9 mouse cellular contexts compared by ENCODE assay signal in genomic region chr11:49244595-49244930, GRCm38 (mm10). TPM values are rescaled to one million over a fixed set of nuclear protein-coding genes. Genes with fewer than 3 reads are reported as not detected.
DNase-seq lines count a peak whose midpoint lies in the region; ATAC-seq and TF ChIP-seq lines count a peak whose summit lies in the region.
"Had no signal": no experiment of that assay in that cellular context is flagged by ENCODE, and none has a peak within 500 bp of the region (broad histone marks: within the 10 kb centered on the region; RNA-seq: fewer than 3 reads in every experiment).

No protein-coding gene starts in this region.

- no peaks in the 10 kb centered on the region for H3K9me3 ChIP-seq in heart, embryonic 13.5 days
- no peaks in the 10 kb centered on the region for H3K9me3 ChIP-seq in E14TG2a.4 (ENCODE audit: low read length)
- no peaks in the 10 kb centered on the region for H3K9me3 ChIP-seq in forebrain, embryonic 12.5 days
- H3K9me3 ChIP-seq in liver, embryonic 14.5 days (ENCODE audit: control insufficient read depth, low read length): no peaks in the 10 kb centered on the region

- H3K9ac ChIP-seq in heart, embryonic 13.5 days: peak overlapping the region; percentile 87
- peak overlapping the region; percentile 60 for H3K9ac ChIP-seq in forebrain, embryonic 12.5 days
- peak overlapping the region; percentile 70 for H3K9ac ChIP-seq in liver, embryonic 14.5 days (replicated peaks)

- no peak for DNase-seq in heart, adult 18-20 months
- DNase-seq in liver, embryonic 14.5 days (ENCODE audit: low read depth in 3 of 3, low spot score in 3 of 3): no peak
- DNase-seq in right cerebral cortex, postnatal 36 days (ENCODE audit: low spot score in 2 of 2): no peak
- DNase-seq in testis, postnatal 10 days (ENCODE audit: low spot score): no peak
- no peak for DNase-seq in gastrocnemius, postnatal 36 days

- peak overlapping the region; percentile 63 for H3K4me3 ChIP-seq in heart, embryonic 13.5 days
- H3K4me3 ChIP-seq in E14TG2a.4 (replicated peaks; ENCODE audit: low read length): peak overlapping the region; percentile 84
- H3K4me3 ChIP-seq in forebrain, embryonic 12.5 days (replicated peaks): peak overlapping the region; percentile 60
- peak overlapping the region; percentile 60 to 68 for H3K4me3 ChIP-seq in liver, embryonic 14.5 days (ENCODE audit: insufficient read depth in 1 of 2, low read depth in 2 of 2, low read length in 2 of 2)

- ATAC-seq in heart, embryonic 13.5 days (ENCODE audit: extremely low read depth, insufficient number of reproducible peaks, low FRiP score, low TSS enrichment): no peak
- ATAC-seq in forebrain, embryonic 12.5 days (ENCODE audit: low FRiP score): peak; percentile 1; the same call in 1 of the 2 replicates
- no peak for ATAC-seq in liver, embryonic 14.5 days (ENCODE audit: insufficient read depth)

- peak overlapping the region; percentile 97 for H3K27ac ChIP-seq in heart, embryonic 13.5 days (replicated peaks)
- peak overlapping the region; percentile 93 for H3K27ac ChIP-seq in forebrain, embryonic 12.5 days
- peak overlapping the region; percentile 73 for H3K27ac ChIP-seq in liver, embryonic 14.5 days

- WGBS in heart, embryonic 13.5 days: 0% methylated on average over 4 of the region's 4 CpGs
- 0% methylated on average over 4 of the region's 4 CpGs for WGBS in forebrain, embryonic 12.5 days
- 5% methylated on average over 4 of the region's 4 CpGs for WGBS in liver, embryonic 14.5 days (ENCODE audit: insufficient replicate concordance)

- no peaks in the 10 kb centered on the region for H3K27me3 ChIP-seq in heart, embryonic 13.5 days (replicated peaks)
- H3K27me3 ChIP-seq in E14TG2a.4 (ENCODE audit: insufficient read depth, low read length): no peaks in the 10 kb centered on the region
- no peaks in the 10 kb centered on the region for H3K27me3 ChIP-seq in forebrain, embryonic 12.5 days
- H3K27me3 ChIP-seq in liver, embryonic 14.5 days (ENCODE audit: control insufficient read depth, insufficient read depth, low read length): no peaks in the 10 kb centered on the region

- intact Hi-C loops in gastrocnemius, postnatal 36 days (cut with DNase I): loop anchor here (10.0 kb wide), 1 partner anchor 450 kb away; no protein-coding TSS in a partner anchor

- TF ChIP-seq CTCF in E14TG2a.4 (conservative IDR thresholded peaks at IDR 0.05; ENCODE audit: low read length): no peak
- no peak for TF ChIP-seq CTCF in liver, embryonic 14.5 days (IDR thresholded peaks at IDR 0.05; ENCODE audit: low read depth)

- H3K4me1 ChIP-seq in heart, embryonic 13.5 days: peaks cover 56% of the 10 kb centered on the region
- peaks cover 62% of the 10 kb centered on the region for H3K4me1 ChIP-seq in E14TG2a.4 (replicated peaks; ENCODE audit: low read depth, low read length)
- H3K4me1 ChIP-seq in forebrain, embryonic 12.5 days: peaks cover 30% of the 10 kb centered on the region
- H3K4me1 ChIP-seq in liver, embryonic 14.5 days (replicated peaks; ENCODE audit: control insufficient read depth in 2 of 2, insufficient read depth in 2 of 2, low read length in 1 of 2): peaks cover 39 to 50% of the 10 kb centered on the region in 2 experiments

- no peak for TF ChIP-seq EP300 in liver, embryonic 14.5 days (IDR thresholded peaks at IDR 0.05; ENCODE audit: low read depth)

- peak overlapping the region; percentile 72 for H3K4me2 ChIP-seq in heart, embryonic 13.5 days
- H3K4me2 ChIP-seq in forebrain, embryonic 12.5 days: peak overlapping the region; percentile 60
- peak overlapping the region; percentile 96 for H3K4me2 ChIP-seq in liver, embryonic 14.5 days (ENCODE audit: low read depth)

- no peaks in the 10 kb centered on the region for H3K36me3 ChIP-seq in heart, embryonic 13.5 days
- no peaks in the 10 kb centered on the region for H3K36me3 ChIP-seq in E14TG2a.4 (ENCODE audit: insufficient read depth, low read length)
- no peaks in the 10 kb centered on the region for H3K36me3 ChIP-seq in forebrain, embryonic 12.5 days (replicated peaks)
- no peaks in the 10 kb centered on the region for H3K36me3 ChIP-seq in liver, embryonic 14.5 days (replicated peaks; ENCODE audit: control insufficient read depth, insufficient read depth, low read depth)

RNA-seq across cellular contexts. Expression of gene Mgat1, which starts 0.6 kb away (rescaled TPM):
- polyA plus RNA-seq in heart, embryonic 13.5 days (2015; fragmentation: Nextera tagmentation; extraction: Ambion mirVana): 44.2 and 44.9 TPM in 2 replicates
- 10 to 100 TPM; 67.1 TPM for total RNA-seq in heart, adult 18-20 months (2021)
- 31.4 and 35.5 TPM in 2 replicates for polyA plus RNA-seq in forebrain, embryonic 12.5 days (2016; fragmentation: Nextera tagmentation; extraction: Ambion mirVana)
- polyA plus RNA-seq in liver, embryonic 14.5 days (2012; rRNA removed): 22.8 and 23.7 TPM in 2 replicates
- polyA plus RNA-seq in liver, embryonic 14.5 days (2014; fragmentation: Nextera tagmentation; extraction: Ambion mirVana): 22.6 and 25.7 TPM in 2 replicates
- 10 to 100 TPM; 41.3 to 41.5 TPM for total RNA-seq in gastrocnemius, postnatal 36 days (2021)

RNA-seq across cellular contexts. Expression of gene Olfr1393, which starts 33.5 kb away (rescaled TPM):
- polyA plus RNA-seq in heart, embryonic 13.5 days (2015; fragmentation: Nextera tagmentation; extraction: Ambion mirVana): 0.16 TPM in 1 of 2 replicates, not detected in the other
- total RNA-seq in heart, adult 18-20 months (2021): under 1 TPM; 0.41 to 0.69 TPM
- polyA plus RNA-seq in forebrain, embryonic 12.5 days (2016; fragmentation: Nextera tagmentation; extraction: Ambion mirVana): 0.06 and 0.18 TPM in 2 replicates
- polyA plus RNA-seq in liver, embryonic 14.5 days (2012; rRNA removed): 0.03 and 0.08 TPM in 2 replicates
- polyA plus RNA-seq in liver, embryonic 14.5 days (2014; fragmentation: Nextera tagmentation; extraction: Ambion mirVana): 0.05 and 0.10 TPM in 2 replicates
- total RNA-seq in gastrocnemius, postnatal 36 days (2021): not detected

RNA-seq across cellular contexts. Expression of gene Olfr1392, which starts 40.5 kb away (rescaled TPM):
- polyA plus RNA-seq in heart, embryonic 13.5 days (2015; fragmentation: Nextera tagmentation; extraction: Ambion mirVana): not detected in 2 replicates
- total RNA-seq in heart, adult 18-20 months (2021): not detected
- not detected in 2 replicates for polyA plus RNA-seq in forebrain, embryonic 12.5 days (2016; fragmentation: Nextera tagmentation; extraction: Ambion mirVana)
- 0.01 TPM in 2 replicates for polyA plus RNA-seq in liver, embryonic 14.5 days (2012; rRNA removed)
- polyA plus RNA-seq in liver, embryonic 14.5 days (2014; fragmentation: Nextera tagmentation; extraction: Ambion mirVana): not detected in 2 replicates
- total RNA-seq in gastrocnemius, postnatal 36 days (2021): not detected
- total RNA-seq: gastrocnemius, postnatal 14 days had no signal

RNA-seq across cellular contexts. Expression of gene Zfp62, which starts 41.5 kb away (rescaled TPM):
- polyA plus RNA-seq in heart, embryonic 13.5 days (2015; fragmentation: Nextera tagmentation; extraction: Ambion mirVana): 24.9 and 26.3 TPM in 2 replicates
- total RNA-seq in heart, adult 18-20 months (2021): 10 to 100 TPM; 27.6 to 32.6 TPM
- polyA plus RNA-seq in forebrain, embryonic 12.5 days (2016; fragmentation: Nextera tagmentation; extraction: Ambion mirVana): 60.5 and 63.3 TPM in 2 replicates
- polyA plus RNA-seq in liver, embryonic 14.5 days (2012; rRNA removed): 3.1 and 5.2 TPM in 2 replicates
- 10.6 and 11.4 TPM in 2 replicates for polyA plus RNA-seq in liver, embryonic 14.5 days (2014; fragmentation: Nextera tagmentation; extraction: Ambion mirVana)
- 10 to 100 TPM; 17.2 to 20.9 TPM for total RNA-seq in gastrocnemius, postnatal 36 days (2021)

RNA-seq across cellular contexts. Expression of gene Btnl9, which starts 57.6 kb away (rescaled TPM):
- 2.8 and 3.0 TPM in 2 replicates for polyA plus RNA-seq in heart, embryonic 13.5 days (2015; fragmentation: Nextera tagmentation; extraction: Ambion mirVana)
- total RNA-seq in heart, adult 18-20 months (2021): 10 to 100 TPM; 22.3 to 25.3 TPM
- polyA plus RNA-seq in forebrain, embryonic 12.5 days (2016; fragmentation: Nextera tagmentation; extraction: Ambion mirVana): 0.17 TPM in 1 of 2 replicates, not detected in the other
- 0.78 and 1.2 TPM in 2 replicates for polyA plus RNA-seq in liver, embryonic 14.5 days (2012; rRNA removed)
- 0.34 and 0.57 TPM in 2 replicates for polyA plus RNA-seq in liver, embryonic 14.5 days (2014; fragmentation: Nextera tagmentation; extraction: Ambion mirVana)
- total RNA-seq in gastrocnemius, postnatal 36 days (2021): 1 to 10 TPM; 2.1 to 4.3 TPM
